Mouse (Mus musculus): ENCODE data around the gene Gapdhs. TPM values are rescaled to one million over a fixed set of nuclear protein-coding genes. Genes with fewer than 3 reads are reported as not detected.
"Not testable (repeated sequence)": the region's sequence is repeated elsewhere in the genome, so short reads cannot be mapped to it uniquely, and the experiment has no call there.

Gene Gapdhs
- 0.73 and 1.0 TPM in 2 replicates for polyA plus RNA-seq (2015; fragmentation: Nextera tagmentation; extraction: Ambion mirVana)

DNA sequence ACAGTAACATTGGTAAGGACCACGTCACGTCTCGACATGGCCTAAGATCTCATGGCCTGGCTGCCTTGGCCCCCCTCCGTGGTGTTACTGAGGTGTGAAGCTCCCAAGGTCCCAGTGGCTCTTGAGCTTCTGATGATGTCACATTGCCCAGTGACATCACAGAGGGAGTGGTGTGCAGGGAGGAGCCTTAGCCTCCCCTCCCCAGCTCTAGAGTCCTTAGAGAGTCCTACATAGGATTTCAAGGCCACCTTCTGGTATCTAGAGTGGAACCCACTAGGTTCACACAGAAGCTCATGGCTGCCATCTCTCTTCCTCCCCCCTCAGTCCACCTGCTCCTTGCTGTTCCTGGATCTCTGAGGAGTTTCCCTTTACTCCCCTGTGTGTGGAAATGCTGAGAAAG, at the start of gene Gapdhs:
Gene Gapdhs, minus strand, starts transcription at position 65 of the 400 bp plus-strand sequence.
- H3K27ac ChIP-seq (replicated peaks); ATAC-seq (ENCODE audit: low FRiP score); H3K4me2 ChIP-seq; H3K36me3 ChIP-seq; H3K9ac ChIP-seq (replicated peaks); H3K9me3 ChIP-seq (replicated peaks); H3K27me3 ChIP-seq (replicated peaks); H3K4me1 ChIP-seq; H3K4me3 ChIP-seq (replicated peaks): not testable (repeated sequence)
- 100% methylated on average over 1 of the region's 4 CpGs for WGBS

- Histone ChIP-seq H3K9me3 (replicated peaks) (no peaks in the 10 kb centered on the region), H3K36me3 (no peaks in the 10 kb centered on the region), H3K9ac (replicated peaks) (no peak overlapping the region), H3K27me3 (replicated peaks) (no peaks in the 10 kb centered on the region), H3K4me3 (replicated peaks) (no peak overlapping the region), H3K4me2 (no peak overlapping the region), H3K27ac (replicated peaks) (no peak overlapping the region), H3K4me1 (no peaks in the 10 kb centered on the region)
- no peak for ATAC-seq (ENCODE audit: low FRiP score)
- WGBS: 28% methylated on average over 9 of the region's 9 CpGs
These were observed 48.4 kb upstream of the Gapdhs start for GRCm38 (mm10) chr7:30791921-30792320.

DNA sequence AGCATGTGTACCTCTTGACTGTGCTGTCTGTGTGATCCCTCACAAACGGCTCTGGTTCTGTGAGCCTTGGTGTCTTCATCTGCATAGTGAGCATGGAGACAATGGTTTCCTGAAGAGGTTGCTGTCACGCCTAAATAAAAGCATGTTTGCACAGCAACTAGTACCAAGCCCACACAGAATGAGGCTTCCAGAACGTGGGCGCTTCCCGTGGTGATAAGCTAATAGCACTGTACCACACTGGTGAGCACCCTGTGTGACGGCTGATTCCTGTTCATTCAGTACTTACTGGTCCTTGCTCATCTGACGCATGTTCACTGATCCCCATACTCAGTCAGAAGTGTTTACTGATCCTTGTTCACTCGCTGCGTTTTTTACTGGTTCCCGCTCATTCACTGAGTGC, 46.7 kb upstream of the Gapdhs start:
- Histone ChIP-seq H3K27me3 (replicated peaks) (no peaks in the 10 kb centered on the region), H3K4me3 (replicated peaks) (no peak overlapping the region), H3K4me1 (peaks cover 13% of the 10 kb centered on the region), H3K27ac (replicated peaks) (no peak overlapping the region), H3K9ac (replicated peaks) (no peak overlapping the region), H3K36me3 (no peaks in the 10 kb centered on the region), H3K9me3 (replicated peaks) (no peaks in the 10 kb centered on the region), H3K4me2 (no peak overlapping the region)
- no peak for ATAC-seq (ENCODE audit: low FRiP score)
- 80% methylated on average over 10 of the region's 10 CpGs for WGBS

DNA sequence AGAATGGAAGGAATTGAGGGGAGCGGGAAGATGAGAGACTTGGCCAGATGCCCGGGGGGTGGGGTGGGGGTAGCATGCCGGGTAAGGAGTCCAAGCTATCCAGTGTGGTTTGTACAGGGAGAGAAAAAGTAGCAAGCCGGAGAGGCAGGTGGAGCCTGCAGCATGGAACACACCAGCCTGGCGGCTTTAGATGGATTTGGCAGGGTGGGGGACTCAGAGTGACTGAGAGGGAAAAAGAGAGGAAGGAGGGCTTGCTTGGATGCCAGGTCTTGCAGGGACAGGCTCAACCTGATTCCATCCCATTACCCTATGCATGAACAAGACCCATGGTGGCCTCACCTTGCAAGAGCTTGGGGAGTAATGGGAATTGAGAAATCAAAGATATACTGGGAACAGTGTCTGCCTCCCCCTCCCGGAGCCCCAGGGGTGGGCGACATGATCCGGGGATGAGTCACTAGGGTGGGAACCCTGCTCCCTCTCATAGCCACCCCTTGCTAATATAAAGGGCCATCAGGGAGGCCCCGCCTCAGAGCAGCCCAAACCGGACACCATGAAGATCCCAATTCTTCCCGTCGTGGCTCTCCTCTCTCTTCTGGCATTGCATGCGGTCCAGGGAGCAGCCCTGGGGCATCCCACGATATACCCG, 44.0 kb upstream of the Gapdhs start, which contains the start of gene Krtdap:
Gene Krtdap, plus strand, starts transcription at position 520 of the 646 bp plus-strand sequence.
- Histone ChIP-seq H3K9me3 (replicated peaks) (no peaks in the 10 kb centered on the region), H3K27ac (replicated peaks) (no peak within 1 kb of the TSS)
- 53% methylated on average over 15 of the region's 15 CpGs for WGBS

GRCm38 (mm10) chr7:30785721-30786546, 42.5 kb upstream of the Gapdhs start:
- Histone ChIP-seq H3K9ac (replicated peaks) (no peak overlapping the region), H3K4me3 (replicated peaks) (no peak overlapping the region), H3K27me3 (replicated peaks) (no peaks in the 10 kb centered on the region), H3K36me3 (no peaks in the 10 kb centered on the region), H3K27ac (replicated peaks) (peak overlapping the region; percentile 72), H3K4me2 (no peak overlapping the region), H3K4me1 (peaks cover 16% of the 10 kb centered on the region), H3K9me3 (replicated peaks) (no peaks in the 10 kb centered on the region)
- 44% methylated on average over 13 of the region's 13 CpGs for WGBS
- peak; percentile 92 for ATAC-seq (ENCODE audit: low FRiP score)

More for the DNA sequence above, 44.0 kb upstream of the Gapdhs start, which contains the start of gene Krtdap:
- no peaks in the 10 kb centered on the region for H3K27me3 ChIP-seq (replicated peaks)
- H3K4me2 ChIP-seq: no peak within 1 kb of the TSS
- H3K4me1 ChIP-seq: peaks cover 16% of the 10 kb centered on the region
- H3K4me3 ChIP-seq (replicated peaks): no peak within 1 kb of the TSS
- no peak within 1 kb of the TSS for H3K9ac ChIP-seq (replicated peaks)
- ATAC-seq (ENCODE audit: low FRiP score): no peak
- no peaks in the 10 kb centered on the region for H3K36me3 ChIP-seq

- no peak for ATAC-seq (ENCODE audit: low FRiP score)
- Histone ChIP-seq H3K4me1 (peaks cover 16% of the 10 kb centered on the region), H3K36me3 (no peaks in the 10 kb centered on the region), H3K27me3 (replicated peaks) (no peaks in the 10 kb centered on the region), H3K4me3 (replicated peaks) (no peak overlapping the region), H3K9me3 (replicated peaks) (no peaks in the 10 kb centered on the region), H3K4me2 (no peak overlapping the region), H3K27ac (replicated peaks) (peak overlapping the region; percentile 72), H3K9ac (replicated peaks) (no peak overlapping the region)
- WGBS: 64% methylated on average over 1 of the region's 1 CpGs
These were observed 41.7 kb upstream of the Gapdhs start for GRCm38 (mm10) chr7:30785154-30785553.

DNA sequence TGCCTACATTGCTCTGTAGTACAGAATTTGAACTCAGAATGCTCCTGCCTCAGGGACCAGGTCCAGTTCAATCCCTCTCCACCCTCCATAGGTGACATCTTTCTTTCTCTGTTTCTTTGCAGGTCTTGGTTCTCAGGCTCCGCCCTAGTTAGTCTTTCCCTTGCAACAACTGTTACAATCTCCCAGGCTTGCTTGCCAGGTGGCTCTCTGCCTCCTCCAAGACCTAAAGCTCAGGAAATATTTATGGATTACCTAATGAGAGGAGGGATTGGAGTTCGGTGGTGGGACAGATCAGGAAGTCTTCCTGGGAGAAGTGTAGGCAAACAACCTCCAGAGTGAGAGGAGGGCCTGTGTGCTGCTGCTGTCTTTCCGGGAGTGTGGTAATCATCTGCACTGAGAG, 39.2 kb upstream of the Gapdhs start:
- Histone ChIP-seq H3K4me3 (replicated peaks) (no peak overlapping the region), H3K9me3 (replicated peaks) (no peaks in the 10 kb centered on the region), H3K4me1 (peaks cover 16% of the 10 kb centered on the region), H3K27ac (replicated peaks) (no peak overlapping the region), H3K27me3 (replicated peaks) (no peaks in the 10 kb centered on the region), H3K4me2 (no peak overlapping the region), H3K36me3 (no peaks in the 10 kb centered on the region), H3K9ac (replicated peaks) (no peak overlapping the region)
- WGBS: 84% methylated on average over 3 of the region's 3 CpGs
- ATAC-seq (ENCODE audit: low FRiP score): no peak

GRCm38 (mm10) chr7:30781792-30782191, 38.3 kb upstream of the Gapdhs start:
- peaks cover 16% of the 10 kb centered on the region for H3K4me1 ChIP-seq
- no peak for ATAC-seq (ENCODE audit: low FRiP score)
- H3K9ac ChIP-seq (replicated peaks): no peak overlapping the region
- H3K4me2 ChIP-seq: no peak overlapping the region
- 75% methylated on average over 4 of the region's 4 CpGs for WGBS
- no peaks in the 10 kb centered on the region for H3K27me3 ChIP-seq (replicated peaks)
- H3K4me3 ChIP-seq (replicated peaks): no peak overlapping the region
- H3K36me3 ChIP-seq: no peaks in the 10 kb centered on the region
- H3K9me3 ChIP-seq (replicated peaks): no peaks in the 10 kb centered on the region
- H3K27ac ChIP-seq (replicated peaks): no peak overlapping the region

DNA sequence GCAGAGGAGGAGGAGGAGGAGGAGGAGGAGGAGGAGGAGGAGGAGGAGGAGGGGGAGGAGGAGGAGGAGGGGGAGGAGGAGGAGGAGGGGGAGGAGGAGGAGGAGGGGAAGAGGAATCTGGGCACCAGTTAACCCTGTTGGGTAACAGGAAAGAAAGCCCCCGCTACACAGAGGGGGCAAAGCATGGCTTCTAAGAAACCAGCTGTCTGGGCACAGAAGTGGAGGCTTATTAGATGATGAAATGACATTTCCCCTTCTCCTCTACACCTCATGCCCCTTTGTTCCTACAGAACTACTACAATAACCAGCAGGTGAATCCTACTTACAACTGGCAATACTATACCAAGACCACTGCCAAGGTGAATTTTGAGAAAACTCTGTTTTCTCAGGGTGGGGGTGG, 34.4 kb upstream of the Gapdhs start:
- no peaks in the 10 kb centered on the region for H3K4me1 ChIP-seq
- H3K4me3 ChIP-seq (replicated peaks): no peak overlapping the region
- H3K27me3 ChIP-seq (replicated peaks): no peaks in the 10 kb centered on the region
- H3K27ac ChIP-seq (replicated peaks): no peak overlapping the region
- H3K9ac ChIP-seq (replicated peaks): no peak overlapping the region
- no peaks in the 10 kb centered on the region for H3K9me3 ChIP-seq (replicated peaks)
- H3K36me3 ChIP-seq: no peaks in the 10 kb centered on the region
- 80% methylated on average over 1 of the region's 1 CpGs for WGBS
- H3K4me2 ChIP-seq: no peak overlapping the region
- no peak for ATAC-seq (ENCODE audit: low FRiP score)

- ATAC-seq (ENCODE audit: low FRiP score): peak; percentile 47
- no peak overlapping the region for H3K4me2 ChIP-seq
These were observed 33.6 kb upstream of the Gapdhs start for GRCm38 (mm10) chr7:30777081-30777579.

GRCm38 (mm10) chr7:30776104-30776503, 32.6 kb upstream of the Gapdhs start:
- Histone ChIP-seq H3K4me3 (replicated peaks) (no peak overlapping the region), H3K27me3 (replicated peaks) (no peaks in the 10 kb centered on the region), H3K27ac (replicated peaks) (no peak overlapping the region), H3K9me3 (replicated peaks) (no peaks in the 10 kb centered on the region), H3K4me2 (no peak overlapping the region), H3K4me1 (no peaks in the 10 kb centered on the region), H3K36me3 (no peaks in the 10 kb centered on the region), H3K9ac (replicated peaks) (no peak overlapping the region)
- ATAC-seq (ENCODE audit: low FRiP score): no peak
- WGBS: 92% methylated on average over 9 of the region's 9 CpGs

More at GRCm38 (mm10) chr7:30777081-30777579, 33.6 kb upstream of the Gapdhs start:
- Histone ChIP-seq H3K4me3 (replicated peaks) (no peak overlapping the region), H3K9me3 (replicated peaks) (no peaks in the 10 kb centered on the region), H3K9ac (replicated peaks) (no peak overlapping the region), H3K27ac (replicated peaks) (no peak overlapping the region), H3K27me3 (replicated peaks) (no peaks in the 10 kb centered on the region), H3K36me3 (no peaks in the 10 kb centered on the region), H3K4me1 (no peaks in the 10 kb centered on the region)
- 55% methylated on average over 7 of the region's 7 CpGs for WGBS

- no peak overlapping the region for H3K4me3 ChIP-seq (replicated peaks)
- 44% methylated on average over 9 of the region's 9 CpGs for WGBS
- H3K4me2 ChIP-seq: no peak overlapping the region
- no peaks in the 10 kb centered on the region for H3K36me3 ChIP-seq
- H3K27ac ChIP-seq (replicated peaks): no peak overlapping the region
- peaks cover 3% of the 10 kb centered on the region; the same call in 1 of the 2 replicates for H3K4me1 ChIP-seq
- ATAC-seq (ENCODE audit: low FRiP score): no peak
- H3K9ac ChIP-seq (replicated peaks): no peak overlapping the region
- no peaks in the 10 kb centered on the region for H3K27me3 ChIP-seq (replicated peaks)
- H3K9me3 ChIP-seq (replicated peaks): no peaks in the 10 kb centered on the region
These were observed 25.8 kb upstream of the Gapdhs start for GRCm38 (mm10) chr7:30769236-30769635.
